Mouse (Mus musculus) kidney, postnatal 4 days (tissue): ENCODE data around the gene BC049762.

Source experiments
- DNase-seq, 2 experiments: peaks; one replicate each; pipeline ENCODE4 v3.0.0; 2021; ENCODE audit warnings: mixed read lengths in 2 of 2

The BC049762 gene

GRCm38 (mm10) chr11:51262342-51263285 is at the start of gene BC049762:
Gene BC049762, minus strand, starts transcription at chr11:51263046.
- DNase-seq = peak; percentile 99

- no peak for DNase-seq
Observed at GRCm38 (mm10) chr11:51311846-51312245, 49.0 kb upstream of the BC049762 start.

GRCm38 (mm10) chr11:51308306-51308705 is 45.5 kb upstream of the BC049762 start:
- peak; percentile 11 to 18 for DNase-seq

- DNase-seq = no peak
Observed at GRCm38 (mm10) chr11:51303981-51304553, 41.2 kb upstream of the BC049762 start.

- no peak for DNase-seq
Observed at GRCm38 (mm10) chr11:51302396-51302795, 39.5 kb upstream of the BC049762 start.

GRCm38 (mm10) chr11:51298691-51299090 is 35.8 kb upstream of the BC049762 start:
- DNase-seq = no peak

GRCm38 (mm10) chr11:51295742-51296141 is 32.9 kb upstream of the BC049762 start:
- DNase-seq = no peak

GRCm38 (mm10) chr11:51293956-51294530 is 31.2 kb upstream of the BC049762 start:
- no peak for DNase-seq

- DNase-seq = peak; percentile 75 to 87
Observed at GRCm38 (mm10) chr11:51290066-51290955, 27.5 kb upstream of the BC049762 start.

- peak; percentile 91 for DNase-seq
Observed at GRCm38 (mm10) chr11:51289564-51290041, 26.8 kb upstream of the BC049762 start, which contains the start of gene Col23a1. Gene Col23a1, plus strand, starts transcription at chr11:51289920.

GRCm38 (mm10) chr11:51274418-51274817 is 11.6 kb upstream of the BC049762 start:
- DNase-seq = no peak

GRCm38 (mm10) chr11:51265326-51265725 is 2.5 kb upstream of the BC049762 start:
- DNase-seq = peak; percentile 35 to 51

- DNase-seq = peak; percentile 7 to 22
Observed at GRCm38 (mm10) chr11:51264352-51264751, 1.5 kb upstream of the BC049762 start.

GRCm38 (mm10) chr11:51263286-51263831 is 513 bp upstream of the BC049762 start:
- peak; percentile 71 to 85 for DNase-seq

- no peak for DNase-seq
Observed at GRCm38 (mm10) chr11:51261680-51262219, 1.1 kb downstream of the BC049762 start, which contains the start of gene Clk4. Gene Clk4, plus strand, starts transcription at chr11:51261730.

- DNase-seq = no peak
Observed at GRCm38 (mm10) chr11:51257006-51257405, 5.8 kb downstream of the BC049762 start.

- no peak for DNase-seq
Observed at GRCm38 (mm10) chr11:51242897-51243296, 19.9 kb downstream of the BC049762 start.

GRCm38 (mm10) chr11:51234626-51235025 is 28.2 kb downstream of the BC049762 start:
- no peak for DNase-seq

- DNase-seq = no peak
Observed at GRCm38 (mm10) chr11:51227104-51227503, 35.7 kb downstream of the BC049762 start.

GRCm38 (mm10) chr11:51220308-51220707 is 42.5 kb downstream of the BC049762 start, which contains the start of gene Gm12569:
Gene Gm12569, plus strand, starts transcription at chr11:51220473.
- no peak for DNase-seq

- no peak for DNase-seq
Observed at GRCm38 (mm10) chr11:51219396-51219980, 43.4 kb downstream of the BC049762 start.
